Mouse (Mus musculus): Measurements from ENCODE around the gene Ahcyl1. TPM values are rescaled to one million over a fixed set of nuclear protein-coding genes. Genes with fewer than 3 reads are reported as not detected.
"Not testable (repeated sequence)": the region's sequence is repeated elsewhere in the genome, so short reads cannot be mapped to it uniquely, and the experiment has no call there.

The Ahcyl1 gene
- polyA plus RNA-seq, 1 experiment from 2014 or later: 142 TPM

DNA sequence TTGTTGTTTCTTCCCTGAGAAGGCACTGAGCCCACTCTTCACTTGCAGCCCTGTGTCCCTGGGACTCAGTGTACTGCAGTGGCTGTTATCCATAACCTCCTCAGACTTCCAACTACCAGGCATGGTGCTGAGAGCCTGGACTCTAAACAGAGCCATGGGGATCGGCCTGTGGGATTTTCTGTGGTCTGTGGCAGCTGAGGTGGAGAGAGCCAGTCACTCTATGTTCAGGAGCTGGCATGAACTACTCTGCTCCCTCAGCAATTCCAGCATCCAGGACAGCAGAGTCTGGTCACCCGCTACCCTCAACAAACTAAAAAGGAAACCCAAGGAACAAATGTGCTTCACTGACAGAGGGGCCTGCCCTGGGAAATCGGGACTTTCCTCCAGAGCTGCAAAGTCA lies 43.1 kb upstream of the Ahcyl1 start:
- Histone ChIP-seq H3K4me3 (ENCODE audit: low read depth, low read length) (no peak overlapping the region), H3K4me2 (ENCODE audit: low read depth, low read length) (no peak overlapping the region), H3K27ac (ENCODE audit: low read depth, low read length) (no peak overlapping the region), H3K36me3 (ENCODE audit: control insufficient read depth, insufficient read depth, low read length) (no peaks in the 10 kb centered on the region), H3K9ac (replicated peaks; ENCODE audit: low read depth, low read length) (no peak overlapping the region), H3K9me3 (ENCODE audit: control insufficient read depth, low read length) (no peaks in the 10 kb centered on the region), H3K27me3 (ENCODE audit: control insufficient read depth, insufficient read depth, low read length) (no peaks in the 10 kb centered on the region), H3K4me1 (ENCODE audit: control insufficient read depth, insufficient read depth, low read length) (peaks cover 12% of the 10 kb centered on the region; the same call in 1 of the 2 replicates)
- ATAC-seq (ENCODE audit: low read depth): no peak
- 83% methylated on average over 3 of the region's 3 CpGs for WGBS

- no peak for ATAC-seq (ENCODE audit: low read depth)
- no peaks in the 10 kb centered on the region for H3K27me3 ChIP-seq (ENCODE audit: control insufficient read depth, insufficient read depth, low read length)
- no peak overlapping the region for H3K4me3 ChIP-seq (ENCODE audit: low read depth, low read length)
- H3K9ac ChIP-seq (replicated peaks; ENCODE audit: low read depth, low read length): no peak overlapping the region
- no peaks in the 10 kb centered on the region for H3K36me3 ChIP-seq (ENCODE audit: control insufficient read depth, insufficient read depth, low read length)
- H3K4me1 ChIP-seq (ENCODE audit: control insufficient read depth, insufficient read depth, low read length): peaks cover 12% of the 10 kb centered on the region; the same call in 1 of the 2 replicates
- no peak overlapping the region for H3K27ac ChIP-seq (ENCODE audit: low read depth, low read length)
- H3K9me3 ChIP-seq (ENCODE audit: control insufficient read depth, low read length): no peaks in the 10 kb centered on the region
- H3K4me2 ChIP-seq (ENCODE audit: low read depth, low read length): no peak overlapping the region
- WGBS: 85% methylated on average over 1 of the region's 1 CpGs
These were observed 42.3 kb upstream of the Ahcyl1 start for GRCm38 (mm10) chr3:107738620-107739019.

- H3K9ac ChIP-seq (replicated peaks; ENCODE audit: low read depth, low read length): no peak overlapping the region
- H3K27ac ChIP-seq (ENCODE audit: low read depth, low read length): no peak overlapping the region
- H3K36me3 ChIP-seq (ENCODE audit: control insufficient read depth, insufficient read depth, low read length): no peaks in the 10 kb centered on the region
- 90% methylated on average over 1 of the region's 1 CpGs for WGBS
- H3K9me3 ChIP-seq (ENCODE audit: control insufficient read depth, low read length): no peaks in the 10 kb centered on the region
- H3K4me1 ChIP-seq (ENCODE audit: control insufficient read depth, insufficient read depth, low read length): peaks cover 12% of the 10 kb centered on the region; the same call in 1 of the 2 replicates
- no peak overlapping the region for H3K4me2 ChIP-seq (ENCODE audit: low read depth, low read length)
- H3K4me3 ChIP-seq (ENCODE audit: low read depth, low read length): no peak overlapping the region
- H3K27me3 ChIP-seq (ENCODE audit: control insufficient read depth, insufficient read depth, low read length): no peaks in the 10 kb centered on the region
- no peak for ATAC-seq (ENCODE audit: low read depth)
These were observed 41.3 kb upstream of the Ahcyl1 start for GRCm38 (mm10) chr3:107737609-107738190.

- H3K4me1 ChIP-seq (ENCODE audit: control insufficient read depth, insufficient read depth, low read length); ATAC-seq (ENCODE audit: low read depth); H3K27ac ChIP-seq (ENCODE audit: low read depth, low read length); H3K4me2 ChIP-seq (ENCODE audit: low read depth, low read length); H3K27me3 ChIP-seq (ENCODE audit: control insufficient read depth, insufficient read depth, low read length); H3K4me3 ChIP-seq (ENCODE audit: low read depth, low read length); H3K9ac ChIP-seq (replicated peaks; ENCODE audit: low read depth, low read length); H3K9me3 ChIP-seq (ENCODE audit: control insufficient read depth, low read length); H3K36me3 ChIP-seq (ENCODE audit: control insufficient read depth, insufficient read depth, low read length): not testable (repeated sequence)
- WGBS: 93% methylated on average over 13 of the region's 13 CpGs
These were observed 39.3 kb upstream of the Ahcyl1 start for GRCm38 (mm10) chr3:107735620-107736019.

DNA sequence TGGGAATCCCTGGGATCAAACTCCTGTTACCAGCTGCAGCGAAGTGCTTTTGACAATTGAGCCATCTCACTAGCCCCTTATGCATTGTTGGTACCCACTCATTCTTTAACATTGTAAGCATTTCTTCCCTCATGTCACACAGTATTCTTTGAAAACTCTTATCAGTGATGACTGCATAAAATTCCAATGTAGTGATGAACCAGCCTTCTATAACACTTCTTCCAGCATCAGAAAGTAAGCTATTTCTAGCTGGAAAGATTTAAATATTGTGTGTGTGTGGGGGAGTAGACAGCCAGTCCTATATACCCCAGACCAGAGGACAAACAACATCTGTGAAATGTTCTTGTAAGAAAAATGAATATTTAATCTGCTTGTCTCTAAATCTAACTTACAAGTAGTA lies 37.0 kb upstream of the Ahcyl1 start:
- 84% methylated on average over 1 of the region's 1 CpGs for WGBS
- H3K27ac ChIP-seq (ENCODE audit: low read depth, low read length): no peak overlapping the region
- H3K4me3 ChIP-seq (ENCODE audit: low read depth, low read length): no peak overlapping the region
- H3K36me3 ChIP-seq (ENCODE audit: control insufficient read depth, insufficient read depth, low read length): no peaks in the 10 kb centered on the region
- no peak overlapping the region for H3K4me2 ChIP-seq (ENCODE audit: low read depth, low read length)
- H3K4me1 ChIP-seq (ENCODE audit: control insufficient read depth, insufficient read depth, low read length): no peaks in the 10 kb centered on the region
- H3K9ac ChIP-seq (replicated peaks; ENCODE audit: low read depth, low read length): no peak overlapping the region
- no peaks in the 10 kb centered on the region for H3K9me3 ChIP-seq (ENCODE audit: control insufficient read depth, low read length)
- no peaks in the 10 kb centered on the region for H3K27me3 ChIP-seq (ENCODE audit: control insufficient read depth, insufficient read depth, low read length)
- no peak for ATAC-seq (ENCODE audit: low read depth)

GRCm38 (mm10) chr3:107730236-107730635 lies 33.9 kb upstream of the Ahcyl1 start:
- Histone ChIP-seq H3K27me3 (ENCODE audit: control insufficient read depth, insufficient read depth, low read length) (no peaks in the 10 kb centered on the region), H3K4me1 (ENCODE audit: control insufficient read depth, insufficient read depth, low read length) (no peaks in the 10 kb centered on the region), H3K36me3 (ENCODE audit: control insufficient read depth, insufficient read depth, low read length) (no peaks in the 10 kb centered on the region), H3K4me2 (ENCODE audit: low read depth, low read length) (no peak overlapping the region), H3K27ac (ENCODE audit: low read depth, low read length) (no peak overlapping the region), H3K4me3 (ENCODE audit: low read depth, low read length) (no peak overlapping the region), H3K9me3 (ENCODE audit: control insufficient read depth, low read length) (no peaks in the 10 kb centered on the region), H3K9ac (replicated peaks; ENCODE audit: low read depth, low read length) (no peak overlapping the region)
- WGBS: 71% methylated on average over 2 of the region's 2 CpGs
- ATAC-seq (ENCODE audit: low read depth): no peak

DNA sequence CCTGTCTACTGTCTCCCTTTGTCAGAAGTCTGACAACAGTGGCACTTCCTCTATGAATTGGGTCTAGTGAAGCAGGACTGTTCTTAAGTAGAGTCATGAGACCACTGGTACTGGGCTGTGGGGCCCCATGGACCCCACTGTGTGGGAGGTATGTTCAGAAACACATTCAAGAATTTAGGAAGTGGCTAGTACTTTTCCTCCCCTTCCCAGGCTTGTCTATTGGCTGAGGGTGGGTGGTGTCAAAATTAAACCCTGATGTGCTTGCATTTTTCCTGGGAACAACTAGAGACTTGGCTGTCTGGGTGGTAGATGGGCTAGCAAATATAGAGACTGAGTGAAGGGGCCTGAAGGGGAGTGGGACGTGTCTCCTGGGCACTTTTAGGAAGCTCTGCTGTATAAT lies 32.1 kb upstream of the Ahcyl1 start:
- WGBS: 67% methylated on average over 1 of the region's 1 CpGs
- Histone ChIP-seq H3K27me3 (ENCODE audit: control insufficient read depth, insufficient read depth, low read length) (no peaks in the 10 kb centered on the region), H3K4me1 (ENCODE audit: control insufficient read depth, insufficient read depth, low read length) (no peaks in the 10 kb centered on the region), H3K9ac (replicated peaks; ENCODE audit: low read depth, low read length) (no peak overlapping the region), H3K27ac (ENCODE audit: low read depth, low read length) (no peak overlapping the region), H3K4me2 (ENCODE audit: low read depth, low read length) (no peak overlapping the region), H3K9me3 (ENCODE audit: control insufficient read depth, low read length) (no peaks in the 10 kb centered on the region), H3K36me3 (ENCODE audit: control insufficient read depth, insufficient read depth, low read length) (no peaks in the 10 kb centered on the region), H3K4me3 (ENCODE audit: low read depth, low read length) (no peak overlapping the region)
- ATAC-seq (ENCODE audit: low read depth): no peak

DNA sequence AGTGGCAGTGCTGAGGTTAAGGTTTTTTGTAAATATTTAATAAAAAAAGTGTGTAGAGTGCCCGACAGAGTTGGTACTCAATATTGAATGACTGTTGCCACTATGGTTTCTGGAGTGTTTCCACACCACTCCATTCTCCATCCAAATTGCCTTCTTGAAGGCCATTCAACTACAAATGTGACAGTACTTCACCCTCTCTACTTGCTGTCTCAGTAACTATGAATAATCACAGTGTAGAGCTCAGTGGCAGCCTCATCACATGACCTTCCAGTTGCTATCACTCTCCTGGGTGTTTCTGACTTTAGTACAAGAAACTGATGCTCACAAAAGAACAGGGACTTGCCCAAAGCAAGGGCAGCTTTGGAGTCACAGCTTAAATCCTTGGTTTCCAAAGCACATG lies 19.6 kb upstream of the Ahcyl1 start:
- WGBS: 100% methylated on average over 1 of the region's 1 CpGs
- no peak overlapping the region for H3K9ac ChIP-seq (replicated peaks; ENCODE audit: low read depth, low read length)
- no peak overlapping the region for H3K4me3 ChIP-seq (ENCODE audit: low read depth, low read length)
- H3K27me3 ChIP-seq (ENCODE audit: control insufficient read depth, insufficient read depth, low read length): no peaks in the 10 kb centered on the region
- no peak overlapping the region for H3K4me2 ChIP-seq (ENCODE audit: low read depth, low read length)
- no peaks in the 10 kb centered on the region for H3K4me1 ChIP-seq (ENCODE audit: control insufficient read depth, insufficient read depth, low read length)
- H3K27ac ChIP-seq (ENCODE audit: low read depth, low read length): no peak overlapping the region
- no peaks in the 10 kb centered on the region for H3K36me3 ChIP-seq (ENCODE audit: control insufficient read depth, insufficient read depth, low read length)
- H3K9me3 ChIP-seq (ENCODE audit: control insufficient read depth, low read length): no peaks in the 10 kb centered on the region
- ATAC-seq (ENCODE audit: low read depth): no peak

- WGBS: 42% methylated on average over 5 of the region's 5 CpGs
- no peak for ATAC-seq (ENCODE audit: low read depth)
These were observed 18.0 kb upstream of the Ahcyl1 start for GRCm38 (mm10) chr3:107714276-107714933.

More at GRCm38 (mm10) chr3:107714276-107714933, 18.0 kb upstream of the Ahcyl1 start:
- Histone ChIP-seq H3K4me2 (ENCODE audit: low read depth, low read length) (no peak overlapping the region), H3K27ac (ENCODE audit: low read depth, low read length) (no peak overlapping the region), H3K27me3 (ENCODE audit: control insufficient read depth, insufficient read depth, low read length) (no peaks in the 10 kb centered on the region), H3K4me3 (ENCODE audit: low read depth, low read length) (no peak overlapping the region), H3K9ac (replicated peaks; ENCODE audit: low read depth, low read length) (no peak overlapping the region), H3K9me3 (ENCODE audit: control insufficient read depth, low read length) (no peaks in the 10 kb centered on the region), H3K4me1 (ENCODE audit: control insufficient read depth, insufficient read depth, low read length) (no peaks in the 10 kb centered on the region), H3K36me3 (ENCODE audit: control insufficient read depth, insufficient read depth, low read length) (no peaks in the 10 kb centered on the region)

Data from neural tube, embryonic 14.5 days (tissue).